Mouse (Mus musculus): Measurements from ENCODE around the gene Slc9b2.

- TF ChIP-seq CTCF (IDR thresholded peaks at IDR 0.05; ENCODE audit: low read depth, low read length) (no peak), POLR2A (IDR thresholded peaks at IDR 0.05; ENCODE audit: extremely low read depth, insufficient read depth, low read length) (no peak)
Observed at GRCm38 (mm10) chr3:135324354-135324753, 16.9 kb downstream of the Slc9b2 start.
